Mouse (Mus musculus) spleen, adult 2 months (tissue): Measurements from ENCODE around the gene Stac2. TPM values are rescaled to one million over a fixed set of nuclear protein-coding genes. Genes with fewer than 3 reads are reported as not detected.

Source experiments
- DNase-seq, 2 experiments: peaks; one replicate each; pipeline versions ENCODE4 v3.0.0 to v3.0.0-alpha.2; 2012 to 2021; ENCODE audit warnings: low spot score in 2 of 2, low read depth in 1 of 2
- H3K27ac ChIP-seq: fragments of 200-500 bp; 2 replicates; pipeline ENCODE4 v1.5.1; 2012; ENCODE audit warnings: low read length, inconsistent platforms; ENCODE audit not compliant: insufficient read depth
- H3K27me3 ChIP-seq: fragments of 200-500 bp; 2 replicates; pipeline ENCODE4 v1.6.1; 2012; ENCODE audit warnings: mild to moderate bottlenecking, moderate library complexity, low read length, inconsistent platforms; ENCODE audit not compliant: control insufficient read depth, insufficient read depth
- H3K36me3 ChIP-seq: fragments of 200-500 bp; 2 replicates; pipeline ENCODE4 v1.6.1; 2012; ENCODE audit warnings: mild to moderate bottlenecking, low read length, inconsistent platforms; ENCODE audit not compliant: control insufficient read depth, insufficient read depth
- H3K4me1 ChIP-seq: fragments of 200-500 bp; 2 replicates; pipeline ENCODE4 v1.6.1; 2011; ENCODE audit warnings: inconsistent platforms; ENCODE audit not compliant: control insufficient read depth, insufficient read depth, insufficient read length
- H3K4me3 ChIP-seq: fragments of 200-500 bp; 2 replicates; pipeline ENCODE4 v1.5.1; 2011; ENCODE audit warnings: mild to moderate bottlenecking, inconsistent platforms; ENCODE audit not compliant: insufficient read depth, insufficient read length; ENCODE audit errors: extremely low read depth
- CTCF ChIP-seq: fragments of 200-500 bp; IDR thresholded peaks from 2 replicates; pipeline ENCODE4 v1.5.1; 2011; ENCODE audit warnings: mild to moderate bottlenecking, inconsistent platforms; ENCODE audit not compliant: insufficient read depth, insufficient read length, insufficient replicate concordance; ENCODE audit errors: extremely low read depth
- POLR2A ChIP-seq: fragments of 200-500 bp; IDR thresholded peaks from 2 replicates; pipeline ENCODE4 v1.6.1; 2011; ENCODE audit warnings: low read depth, low read length, inconsistent platforms
- WGBS: fragments of 180-500 bp; shearing (Covaris S2); methylation state at CpG from one replicate; pipeline ENCODE4 v1.1.7; 2018; 5-methylcytosine and 5-hydroxymethylcytosine counted together
- polyA plus RNA-seq: library from polyadenylated mRNA; depleted of rRNA; stranded (reverse); fragments of >200 nt; gene quantifications from 2 replicates; pipeline ENCODE4 v1.2.3, GENCODE M21; 2012; rRNA removed

Gene Stac2
- polyA plus RNA-seq = 6.3 and 6.6 TPM in 2 replicates

- H3K27me3 ChIP-seq = peaks cover 13% of the 10 kb centered on the region
- no peak within 1 kb of the TSS; the same call in none of the 2 replicates for H3K27ac ChIP-seq
- TF ChIP-seq CTCF = no peak
- TF ChIP-seq POLR2A = no peak
- peaks cover 23% of the 10 kb centered on the region for H3K4me1 ChIP-seq
- no peaks in the 10 kb centered on the region for H3K36me3 ChIP-seq
- peak within 1 kb of the TSS; percentile 61 for H3K4me3 ChIP-seq
- 6% methylated on average over 42 of the region's 48 CpGs for WGBS
- peak in 1 of 2 experiments; percentile 76 for DNase-seq
These were observed at the start of gene Stac2 for GRCm38 (mm10) chr11:98052989-98053834. Stac2 (minus strand) TSS chr11:98053462.

- TF ChIP-seq POLR2A (no peak), CTCF (no peak)
- Histone ChIP-seq H3K27ac (no peak overlapping the region), H3K4me3 (no peak overlapping the region), H3K27me3 (no peaks in the 10 kb centered on the region), H3K4me1 (no peaks in the 10 kb centered on the region), H3K36me3 (peaks cover 33% of the 10 kb centered on the region)
- no peak for DNase-seq
- WGBS = 90% methylated on average over 3 of the region's 3 CpGs
These were observed 48.1 kb upstream of the Stac2 start for GRCm38 (mm10) chr11:98101332-98101731.

DNA sequence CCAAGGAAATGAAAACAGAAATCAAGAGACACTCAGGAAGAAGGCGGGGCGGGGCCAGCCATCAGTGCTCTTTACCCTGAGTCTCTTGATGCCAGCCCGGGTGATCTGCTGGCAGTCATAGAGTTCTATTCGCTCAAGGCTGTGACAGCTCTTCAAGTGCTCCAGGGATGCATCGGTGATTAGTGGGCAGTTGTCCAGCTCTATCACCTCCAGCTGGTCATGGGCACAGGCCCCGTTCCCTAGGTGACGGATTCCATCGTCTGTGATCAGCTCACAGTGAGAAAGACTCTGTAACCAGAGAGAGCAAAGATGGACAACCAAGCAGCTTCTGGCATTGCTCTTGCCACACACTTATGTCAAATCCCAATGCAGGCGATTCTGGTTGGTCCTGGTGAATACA lies 37.3 kb upstream of the Stac2 start:
- Histone ChIP-seq H3K4me1 (no peaks in the 10 kb centered on the region), H3K4me3 (no peak overlapping the region), H3K36me3 (peaks cover 34% of the 10 kb centered on the region), H3K27ac (no peak overlapping the region), H3K27me3 (no peaks in the 10 kb centered on the region)
- no peak for DNase-seq
- TF ChIP-seq CTCF (no peak), POLR2A (no peak)
- WGBS = 89% methylated on average over 9 of the region's 9 CpGs

DNA sequence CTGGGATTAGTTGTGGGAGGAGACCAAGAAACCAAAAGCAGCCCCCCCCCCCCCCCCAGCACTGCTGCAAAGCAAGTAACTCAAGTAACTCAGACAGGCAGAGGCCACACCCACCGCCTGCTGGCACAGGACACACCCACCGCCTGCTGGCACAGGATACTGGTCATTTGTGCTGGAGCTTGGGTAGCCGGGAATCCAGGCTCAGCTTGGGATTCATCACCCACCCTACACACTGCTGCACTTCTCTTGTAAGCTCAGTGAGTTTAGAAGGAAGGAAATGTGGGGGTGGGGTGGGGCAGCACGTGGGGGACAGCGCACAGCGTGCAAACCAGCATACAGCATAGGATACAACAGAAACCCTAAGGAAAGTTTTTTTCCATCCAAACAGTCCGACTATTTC lies 35.0 kb upstream of the Stac2 start:
- TF ChIP-seq POLR2A = no peak
- TF ChIP-seq CTCF = no peak
- no peaks in the 10 kb centered on the region for H3K27me3 ChIP-seq
- DNase-seq = no peak
- no peak overlapping the region for H3K27ac ChIP-seq
- WGBS = 51% methylated on average over 7 of the region's 7 CpGs
- H3K4me3 ChIP-seq = no peak overlapping the region
- no peaks in the 10 kb centered on the region for H3K4me1 ChIP-seq
- peaks cover 31% of the 10 kb centered on the region for H3K36me3 ChIP-seq

- no peak for DNase-seq
- no peak for TF ChIP-seq POLR2A
- no peak for TF ChIP-seq CTCF
- peaks cover 24% of the 10 kb centered on the region for H3K36me3 ChIP-seq
- no peaks in the 10 kb centered on the region for H3K4me1 ChIP-seq
- no peak overlapping the region for H3K4me3 ChIP-seq
- H3K27me3 ChIP-seq = no peaks in the 10 kb centered on the region
- 85% methylated on average over 7 of the region's 7 CpGs for WGBS
- no peak overlapping the region for H3K27ac ChIP-seq
These were observed 33.3 kb upstream of the Stac2 start for GRCm38 (mm10) chr11:98086574-98086973.

DNA sequence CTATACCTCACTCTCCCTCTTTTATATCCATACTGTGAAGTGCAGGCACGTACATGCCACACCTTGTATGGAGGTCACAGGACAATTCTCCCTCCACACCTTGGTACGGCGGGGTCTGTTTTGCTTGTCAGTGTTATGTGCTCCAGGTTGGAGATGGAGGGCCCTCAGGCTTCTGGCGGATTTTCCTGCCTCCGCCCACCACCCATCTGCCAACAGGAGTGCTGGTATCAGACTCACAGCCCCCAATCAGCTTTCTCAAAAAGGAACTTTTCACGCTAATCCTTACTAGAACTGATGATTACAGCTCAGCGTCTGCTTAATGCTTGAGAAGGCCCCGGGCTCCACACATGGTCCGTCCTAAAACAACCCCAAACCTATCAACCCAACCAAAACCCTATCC lies 32.9 kb upstream of the Stac2 start:
- DNase-seq = no peak
- Histone ChIP-seq H3K36me3 (peaks cover 23% of the 10 kb centered on the region), H3K4me1 (no peaks in the 10 kb centered on the region), H3K27ac (no peak overlapping the region), H3K27me3 (no peaks in the 10 kb centered on the region), H3K4me3 (no peak overlapping the region)
- TF ChIP-seq CTCF = no peak
- no peak for TF ChIP-seq POLR2A
- 94% methylated on average over 9 of the region's 9 CpGs for WGBS

DNA sequence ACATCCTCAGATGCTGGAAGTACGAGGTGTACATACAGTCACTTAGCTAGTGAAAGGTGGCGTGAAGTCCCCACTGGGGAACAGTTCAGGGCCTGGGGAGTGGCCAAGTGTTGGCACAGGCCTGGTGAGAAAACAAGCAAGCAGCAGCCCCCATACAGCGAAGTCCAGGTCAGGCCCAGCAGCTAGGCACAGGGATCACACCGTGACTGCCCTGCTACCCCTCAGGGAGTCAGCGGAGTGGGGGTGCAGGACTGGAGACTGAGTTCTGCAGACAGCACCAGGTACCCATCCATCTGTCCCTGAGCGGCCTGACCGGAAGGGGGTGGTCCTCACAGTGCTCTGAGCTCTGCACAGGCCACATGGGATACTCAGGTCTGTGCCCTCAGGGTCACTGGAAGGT lies 29.5 kb upstream of the Stac2 start:
- Histone ChIP-seq H3K36me3 (peaks cover 4% of the 10 kb centered on the region; the same call in 1 of the 2 replicates), H3K27ac (no peak overlapping the region), H3K4me3 (no peak overlapping the region), H3K27me3 (no peaks in the 10 kb centered on the region), H3K4me1 (no peaks in the 10 kb centered on the region)
- DNase-seq = no peak
- no peak for TF ChIP-seq CTCF
- no peak for TF ChIP-seq POLR2A
- 93% methylated on average over 7 of the region's 7 CpGs for WGBS
